15 mouse cellular contexts compared by ENCODE assay signal in the genomic region with DNA sequence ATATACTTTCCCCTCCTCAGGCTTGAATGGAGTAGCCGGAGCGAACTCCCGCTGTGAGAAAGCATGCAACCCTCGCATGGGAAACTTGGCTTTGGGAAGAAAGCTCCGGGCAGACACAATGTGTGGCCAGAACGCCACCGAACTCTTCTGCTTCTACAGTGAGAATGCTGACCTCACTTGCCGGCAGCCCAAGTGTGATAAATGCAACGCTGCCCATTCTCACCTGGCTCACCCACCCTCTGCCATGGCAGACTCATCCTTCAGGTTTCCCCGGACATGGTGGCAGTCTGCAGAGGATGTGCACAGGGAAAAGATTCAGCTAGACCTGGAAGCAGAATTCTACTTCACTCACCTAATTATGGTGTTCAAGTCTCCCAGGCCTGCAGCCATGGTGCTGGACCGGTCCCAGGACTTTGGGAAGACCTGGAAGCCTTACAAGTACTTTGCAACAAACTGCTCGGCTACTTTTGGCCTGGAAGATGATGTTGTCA. TPM values are rescaled to one million over a fixed set of nuclear protein-coding genes. Genes with fewer than 3 reads are reported as not detected.
DNase-seq lines count a peak whose midpoint lies in the region; TF ChIP-seq lines count a peak whose summit lies in the region.
"Had no signal": no experiment of that assay in that cellular context is flagged by ENCODE, and none has a peak within 500 bp of the region (broad histone marks: within the 10 kb centered on the region; RNA-seq: fewer than 3 reads in every experiment).

No protein-coding gene starts in this region.

- 11% methylated on average over 12 of the region's 12 CpGs for WGBS in cerebellum, adult 2 months

- H3K4me3 ChIP-seq in cerebellum, adult 2 months (replicated peaks; ENCODE audit: insufficient read depth, low read depth, low read length) = peak overlapping the region; percentile 32
- H3K4me3 ChIP-seq: embryonic facial prominence, embryonic 12.5 days; kidney, embryonic 15.5 days; midbrain, embryonic 10.5 days had no signal

- TF ChIP-seq CTCF in cerebellum, adult 2 months (IDR thresholded peaks at IDR 0.05; ENCODE audit: borderline replicate concordance, insufficient read depth, low read depth, low read length) = no peak

- H3K27ac ChIP-seq in cerebellum, adult 2 months (ENCODE audit: insufficient read depth, low read length) = no peak overlapping the region
- H3K27ac ChIP-seq: embryonic facial prominence, embryonic 12.5 days; kidney, embryonic 15.5 days; midbrain, embryonic 10.5 days had no signal

- TF ChIP-seq POLR2A in cerebellum, adult 2 months (IDR thresholded peaks at IDR 0.05; ENCODE audit: borderline replicate concordance, insufficient read depth, low read length) = no peak

- peak; percentile 16 for DNase-seq in gastrocnemius, postnatal 10 days
- no peak for DNase-seq in gastrocnemius, postnatal 4 days (ENCODE audit: low spot score in 2 of 2)
- DNase-seq in lung, postnatal 10 days = peak; percentile 30
- DNase-seq in lung, postnatal 4 days = no peak
- peak; percentile 70 for DNase-seq in cerebellum, adult 2 months
- DNase-seq in cerebellum, postnatal 36 days = peak; percentile 55 to 60
- DNase-seq in spleen, postnatal 4 days (ENCODE audit: low spot score in 2 of 2) = no peak
- DNase-seq in liver = no peak
- DNase-seq: adrenal gland, postnatal 25 days; layer of hippocampus, postnatal 36 days; thymus, adult 18-20 months had no signal

- H3K27me3 ChIP-seq in cerebellum, adult 2 months (ENCODE audit: control insufficient read depth, insufficient read depth, low read length) = no peaks in the 10 kb centered on the region

- H3K4me1 ChIP-seq in cerebellum, adult 2 months (ENCODE audit: control insufficient read depth, insufficient read depth, low read length) = peaks cover 21% of the 10 kb centered on the region

RNA-seq across cellular contexts. Expression of gene Ntn4, which starts 4.0 kb away (rescaled TPM):
- total RNA-seq in gastrocnemius, postnatal 10 days (2021) = 10 to 100 TPM; 10.3 to 12.3 TPM
- 10 to 100 TPM; 11.0 to 11.9 TPM for total RNA-seq in gastrocnemius, postnatal 4 days (2021)
- polyA plus RNA-seq in cerebellum, adult 2 months (2012; rRNA removed) = 14.6 and 17.3 TPM in 2 replicates
- total RNA-seq: neutrophil, adult 5-6 weeks had no signal

RNA-seq across cellular contexts. Expression of gene Snrpf, which starts 55.0 kb away (rescaled TPM):
- 10 to 100 TPM; 14.3 to 14.9 TPM for total RNA-seq in gastrocnemius, postnatal 10 days (2021)
- total RNA-seq in gastrocnemius, postnatal 4 days (2021) = 10 to 100 TPM; 16.1 to 16.9 TPM
- polyA plus RNA-seq in cerebellum, adult 2 months (2012; rRNA removed) = 49.0 and 52.2 TPM in 2 replicates

Comparison
In these comparisons a context has a peak if more than half of its experiments do, and no peak if none do; other contexts are left out.
1. DNase-seq: peak in gastrocnemius, postnatal 10 days (single experiment), lung, postnatal 10 days (single experiment), cerebellum, adult 2 months (2 of 2) and cerebellum, postnatal 36 days (2 of 2); none in gastrocnemius, postnatal 4 days (0 of 2), lung, postnatal 4 days (0 of 2), spleen, postnatal 4 days (0 of 2) and liver (single experiment).